Mouse (Mus musculus) CH12.LX (cell line): ENCODE measurements around the gene Arl15. TPM values are rescaled to one million over a fixed set of nuclear protein-coding genes. Genes with fewer than 3 reads are reported as not detected.

Source experiments
- DNase-seq: peaks from one replicate; pipeline ENCODE4 v3.0.0-alpha.2; 2013; ENCODE audit errors: extremely low read depth
- H3K27ac ChIP-seq: 2 replicates; pipeline ENCODE4 v1.5.1; 2012; ENCODE audit warnings: low read depth, mild to moderate bottlenecking, control low read depth, moderate library complexity; ENCODE audit not compliant: insufficient read depth
- H3K27me3 ChIP-seq: replicated peaks from 2 replicates; pipeline ENCODE3; 2012; ENCODE audit warnings: inconsistent platforms
- H3K36me3 ChIP-seq, 2 experiments: replicated peaks in 1 of 2; 2 replicates each; pipeline versions ENCODE3 to v1.6.1; 2012; ENCODE audit warnings: inconsistent platforms in 1 of 2, low read length in 1 of 2, mild to moderate bottlenecking in 1 of 2, mixed read lengths in 1 of 2, moderate library complexity in 1 of 2; ENCODE audit not compliant: control insufficient read depth in 1 of 2, insufficient read depth in 1 of 2
- H3K4me1 ChIP-seq, 2 experiments: 2 replicates each; pipeline ENCODE4 v1.6.1; 2012; ENCODE audit warnings: inconsistent platforms in 1 of 2, moderate library complexity in 1 of 2; ENCODE audit not compliant: insufficient read depth in 2 of 2, control insufficient read depth in 1 of 2
- H3K4me2 ChIP-seq: 2 replicates; pipeline ENCODE4 v1.6.1; 2012; ENCODE audit warnings: low read depth, mild to moderate bottlenecking, control low read depth; ENCODE audit not compliant: poor library complexity, insufficient read depth, severe bottlenecking
- H3K4me3 ChIP-seq, 3 experiments: fragments of 150-350 bp in 1 of 3; sonication (generic) in 1 of 3; replicated peaks in 1 of 3; 2 replicates each; pipeline versions ENCODE3 to v1.5.1; 2011 to 2012; ENCODE audit warnings: low read depth in 2 of 3, low read length in 2 of 3, mild to moderate bottlenecking in 2 of 3, moderate library complexity in 2 of 3, control low read depth in 1 of 3, improper control_type of control experiment in 1 of 3, inconsistent platforms in 1 of 3, mixed read lengths in 1 of 3; ENCODE audit not compliant: poor library complexity in 1 of 3
- H3K79me2 ChIP-seq: replicated peaks from 2 replicates; pipeline ENCODE4 v1.6.1; 2012; ENCODE audit warnings: mild to moderate bottlenecking, moderate library complexity; ENCODE audit not compliant: control insufficient read depth, poor library complexity, insufficient read depth, severe bottlenecking; ENCODE audit errors: extremely low read depth
- H3K9ac ChIP-seq: 2 replicates; pipeline ENCODE4 v1.6.1; 2012; ENCODE audit warnings: low read depth, mild to moderate bottlenecking, control low read depth, moderate library complexity; ENCODE audit not compliant: insufficient read depth
- H3K9me3 ChIP-seq: replicated peaks from 2 replicates; pipeline ENCODE3; 2012; ENCODE audit warnings: low read length, inconsistent platforms, mixed read lengths
- E2F4 ChIP-seq: IDR thresholded peaks from 2 replicates; pipeline ENCODE4 v1.6.1; 2011; ENCODE audit warnings: low read depth, low read length, improper control_type of control experiment; ENCODE audit not compliant: insufficient replicate concordance
- EP300 ChIP-seq: IDR thresholded peaks from 2 replicates; pipeline ENCODE4 v1.6.1; 2011; ENCODE audit warnings: low read length, improper control_type of control experiment
- IRF4 ChIP-seq: IDR thresholded peaks from 2 replicates; pipeline ENCODE4 v1.6.1; 2014; ENCODE audit warnings: low read depth, mild to moderate bottlenecking, inconsistent platforms, low read length, improper control_type of control experiment
- JUN ChIP-seq: IDR thresholded peaks from 2 replicates; pipeline ENCODE4 v1.6.1; 2011; ENCODE audit warnings: low read depth, mild to moderate bottlenecking, low read length, improper control_type of control experiment, moderate library complexity; ENCODE audit not compliant: insufficient read depth
- KAT2A ChIP-seq: IDR thresholded peaks from 2 replicates; pipeline ENCODE4 v1.6.1; 2012; ENCODE audit warnings: low read length, improper control_type of control experiment, inconsistent platforms; ENCODE audit not compliant: insufficient replicate concordance
- MAFK ChIP-seq: IDR thresholded peaks from 2 replicates; pipeline ENCODE4 v1.6.1; 2011; ENCODE audit warnings: low read length, improper control_type of control experiment; ENCODE audit not compliant: insufficient replicate concordance
- MAX ChIP-seq: IDR thresholded peaks from 2 replicates; pipeline ENCODE4 v1.6.1; 2011; ENCODE audit warnings: low read length, improper control_type of control experiment
- MXI1 ChIP-seq: IDR thresholded peaks from 2 replicates; pipeline ENCODE4 v1.6.1; 2011; ENCODE audit warnings: mild to moderate bottlenecking, low read depth, low read length, improper control_type of control experiment
- MYC ChIP-seq: IDR thresholded peaks from 2 replicates; pipeline ENCODE4 v1.6.1; 2011; ENCODE audit warnings: low read depth, mild to moderate bottlenecking, improper control_type of control experiment, low read length
- NRF1 ChIP-seq: IDR thresholded peaks from 2 replicates; pipeline ENCODE4 v1.6.1; 2014; ENCODE audit warnings: low read depth, mild to moderate bottlenecking, inconsistent platforms, low read length, improper control_type of control experiment, moderate library complexity
- RAD21 ChIP-seq: IDR thresholded peaks from 2 replicates; pipeline ENCODE4 v1.6.1; 2011; ENCODE audit warnings: low read depth, mild to moderate bottlenecking, low read length, improper control_type of control experiment, moderate library complexity
- RCOR1 ChIP-seq: conservative IDR thresholded peaks from 2 replicates; pipeline ENCODE4 v1.6.1; 2012; ENCODE audit warnings: low read depth, mild to moderate bottlenecking, inconsistent platforms, low read length, improper control_type of control experiment
- SIN3A ChIP-seq: IDR thresholded peaks from 2 replicates; pipeline ENCODE4 v1.6.1; 2012; ENCODE audit warnings: low read length, improper control_type of control experiment, inconsistent platforms
- SMC3 ChIP-seq: IDR thresholded peaks from 2 replicates; pipeline ENCODE4 v1.6.1; 2011; ENCODE audit warnings: low read depth, low read length, improper control_type of control experiment
- TBP ChIP-seq: conservative IDR thresholded peaks from 2 replicates; pipeline ENCODE4 v1.6.1; 2011; ENCODE audit warnings: low read depth, low read length, improper control_type of control experiment
- USF1 ChIP-seq: IDR thresholded peaks from 2 replicates; pipeline ENCODE4 v1.6.1; 2014; ENCODE audit warnings: low read depth, mild to moderate bottlenecking, inconsistent platforms, low read length, improper control_type of control experiment
- ZC3H11A ChIP-seq: IDR thresholded peaks from 2 replicates; pipeline ENCODE4 v1.6.1; 2012; ENCODE audit warnings: low read depth, mild to moderate bottlenecking, inconsistent platforms, low read length, improper control_type of control experiment
- ZMIZ1 ChIP-seq: IDR thresholded peaks from 2 replicates; pipeline ENCODE4 v1.6.1; 2012; ENCODE audit warnings: low read depth, mild to moderate bottlenecking, inconsistent platforms, low read length, improper control_type of control experiment
- dilution Hi-C: fragments of 300-500 bp; cut with MboI; formaldehyde crosslinking; loops from 2 replicates; pipeline ENCODE4 v1.14.3; 2020; ENCODE audit warnings: low sequenced_read_pairs; ENCODE audit not compliant: extremely low pct_unique_long_range_greater_than_20kb, extremely low pct_ligation_motif_present
- in situ Hi-C: fragments of 300-500 bp; cut with MboI; formaldehyde crosslinking; loops from 3 replicates; pipeline ENCODE4 v1.14.3; 2019; ENCODE audit warnings: low sequenced_read_pairs, low pct_ligation_motif_present, low pct_unique_long_range_greater_than_20kb, mixed read lengths
- polyA plus RNA-seq: library from polyadenylated mRNA; unstranded; fragments of >175 nt; gene quantifications from 2 replicates; pipeline ENCODE4 v1.2.1, GENCODE M21; 2012; ENCODE audit warnings: low read depth; ENCODE audit not compliant: insufficient read length
- total RNA-seq, 2 experiments: library from RNA; depleted of rRNA; stranded (reverse); fragments of 300-350 nt in 1 of 2; fragments of >200 nt in 1 of 2; gene quantifications; 2 replicates each; pipeline ENCODE4 v1.2.3; 2012 to 2014

The Arl15 gene
- total and polyA plus RNA-seq, 3 experiments = 2.2 to 5.2 (median 4.8) TPM

GRCm38 (mm10) chr13:114109441-114109840 lies 315.1 kb downstream of the Arl15 start:
- no peak overlapping the region for H3K4me3 ChIP-seq
- no peak overlapping the region for H3K27ac ChIP-seq
- no peaks in the 10 kb centered on the region for H3K9me3 ChIP-seq
- no peak overlapping the region for H3K4me2 ChIP-seq
- dilution Hi-C loops = no loop called here
- no peak for DNase-seq
- H3K4me1 ChIP-seq = peaks cover 3 to 7% of the 10 kb centered on the region in 2 experiments; a peak in 2 of 4 replicates
- no peaks in the 10 kb centered on the region for H3K79me2 ChIP-seq
- peaks cover 0 to 4% of the 10 kb centered on the region in 2 experiments for H3K36me3 ChIP-seq
- H3K9ac ChIP-seq = no peak overlapping the region
- in situ Hi-C loops = no loop called here
- TF ChIP-seq RCOR1 (no peak), MAFK (no peak), ZMIZ1 (no peak), NRF1 (no peak), SIN3A (no peak), TBP (no peak), MAX (no peak), KAT2A (no peak), MXI1 (no peak), SMC3 (no peak), RAD21 (no peak)
- H3K27me3 ChIP-seq = no peaks in the 10 kb centered on the region

DNA sequence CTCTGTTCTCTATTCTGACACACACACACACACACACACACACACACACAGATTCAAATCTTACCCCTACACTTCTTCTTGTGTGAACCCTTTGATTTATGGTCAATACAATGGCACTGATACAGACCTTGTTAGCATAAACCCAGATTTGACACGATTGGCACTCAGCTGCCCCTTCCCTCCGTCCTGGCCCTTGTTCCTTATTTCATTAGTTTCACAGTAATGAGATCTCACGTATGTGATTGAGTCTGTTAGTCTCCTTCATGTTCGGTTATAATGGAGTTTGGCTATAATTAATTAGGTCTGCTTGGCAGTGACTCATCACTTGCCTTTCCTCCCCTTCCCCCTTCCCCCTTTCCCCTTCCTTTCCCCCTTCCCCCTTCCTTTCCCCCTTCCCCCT lies 315.5 kb downstream of the Arl15 start:
- Histone ChIP-seq H3K27me3 (no peaks in the 10 kb centered on the region), H3K79me2 (no peaks in the 10 kb centered on the region), H3K36me3 (peaks cover 0 to 6% of the 10 kb centered on the region in 2 experiments), H3K4me2 (no peak overlapping the region), H3K27ac (no peak overlapping the region), H3K9me3 (no peaks in the 10 kb centered on the region), H3K4me1 (peaks cover 3 to 7% of the 10 kb centered on the region in 2 experiments; a peak in 2 of 4 replicates), H3K9ac (no peak overlapping the region), H3K4me3 (no peak overlapping the region)
- in situ Hi-C loops (no loop called here), dilution Hi-C loops (no loop called here)
- TF ChIP-seq JUN (no peak), MAFK (no peak), USF1 (no peak), SIN3A (no peak), IRF4 (no peak), SMC3 (no peak), MYC (no peak), ZC3H11A (no peak), E2F4 (no peak), EP300 (no peak)
- DNase-seq = no peak
